Mouse (Mus musculus) liver, embryonic 16.5 days (tissue): ENCODE results near the gene Scnn1g. TPM values are rescaled to one million over a fixed set of nuclear protein-coding genes. Genes with fewer than 3 reads are reported as not detected.

Source experiments
- ATAC-seq: fragments of 200-750 bp; cut with Nextera tagmentation; 2 replicates; pipeline ENCODE4 v1.8.0; 2017; ENCODE audit warnings: low read depth, mild to moderate bottlenecking, moderate number of reproducible peaks, moderate library complexity
- H3K27ac ChIP-seq: fragments of 300-500 bp; sonication (generic); 2 replicates; pipeline ENCODE4 v1.5.1; 2014; ENCODE audit warnings: mild to moderate bottlenecking, low read length
- H3K27me3 ChIP-seq: fragments of 300-500 bp; sonication (generic); 2 replicates; pipeline ENCODE4 v1.6.1; 2014; ENCODE audit warnings: low read depth, low read length, mixed read lengths; ENCODE audit not compliant: control insufficient read depth, insufficient read depth
- H3K36me3 ChIP-seq: fragments of 300-500 bp; sonication (generic); 2 replicates; pipeline ENCODE4 v1.6.1; 2014; ENCODE audit warnings: mild to moderate bottlenecking; ENCODE audit not compliant: control insufficient read depth, insufficient read depth
- H3K4me1 ChIP-seq: fragments of 300-500 bp; sonication (generic); 2 replicates; pipeline ENCODE4 v1.6.1; 2014; ENCODE audit warnings: low read depth, low read length, mixed read lengths; ENCODE audit not compliant: control insufficient read depth
- H3K4me2 ChIP-seq: fragments of 300-500 bp; sonication (generic); 2 replicates; pipeline ENCODE4 v1.6.1; 2014; ENCODE audit warnings: low read depth, low read length, mixed read lengths
- H3K4me3 ChIP-seq: fragments of 300-500 bp; sonication (generic); 2 replicates; pipeline ENCODE4 v1.5.1; 2014; ENCODE audit warnings: low read depth, mild to moderate bottlenecking, low read length
- H3K9ac ChIP-seq: fragments of 300-500 bp; sonication (generic); 2 replicates; pipeline ENCODE4 v1.6.1; 2014; ENCODE audit warnings: low read depth, low read length
- H3K9me3 ChIP-seq: fragments of 300-500 bp; sonication (generic); replicated peaks from 2 replicates; pipeline ENCODE4 v1.6.1; 2016; ENCODE audit warnings: low read length; ENCODE audit not compliant: control insufficient read depth
- WGBS: fragments of 180-500 bp; shearing (Covaris S2); extraction: QIAGEN DNeasy Blood & Tissue Kit; methylation state at CpG from one replicate; pipeline ENCODE4 v1.1.7; 2014; ENCODE audit not compliant: insufficient replicate concordance; 5-methylcytosine and 5-hydroxymethylcytosine counted together
- polyA plus RNA-seq: library from polyadenylated mRNA; unstranded; fragments of >200 nt; fragmentation: Nextera tagmentation; extraction: Ambion mirVana; gene quantifications from 2 replicates; pipeline ENCODE4 v1.2.1, GENCODE M21; 2015

Gene Scnn1g
- polyA plus RNA-seq, 1 experiment from 2014 or later: not detected

- no peaks in the 10 kb centered on the region for H3K4me1 ChIP-seq
- H3K36me3 ChIP-seq: no peaks in the 10 kb centered on the region
- H3K4me2 ChIP-seq: no peak overlapping the region
- H3K9me3 ChIP-seq: no peaks in the 10 kb centered on the region
- H3K27me3 ChIP-seq: no peaks in the 10 kb centered on the region
- H3K27ac ChIP-seq: no peak overlapping the region
- no peak overlapping the region for H3K4me3 ChIP-seq
- H3K9ac ChIP-seq: no peak overlapping the region
- 66% methylated on average over 9 of the region's 9 CpGs for WGBS
- ATAC-seq: no peak
Observed at GRCm38 (mm10) chr7:121797781-121798180, 63.5 kb downstream of the Scnn1g start.

GRCm38 (mm10) chr7:121802471-121802870 lies 68.2 kb downstream of the Scnn1g start:
- no peak overlapping the region for H3K9ac ChIP-seq
- H3K9me3 ChIP-seq: no peaks in the 10 kb centered on the region
- H3K27me3 ChIP-seq: no peaks in the 10 kb centered on the region
- no peaks in the 10 kb centered on the region for H3K36me3 ChIP-seq
- H3K4me2 ChIP-seq: no peak overlapping the region
- no peak overlapping the region for H3K27ac ChIP-seq
- WGBS: 71% methylated on average over 2 of the region's 2 CpGs
- H3K4me1 ChIP-seq: no peaks in the 10 kb centered on the region
- no peak overlapping the region for H3K4me3 ChIP-seq
- no peak for ATAC-seq

GRCm38 (mm10) chr7:121803011-121803410 lies 68.7 kb downstream of the Scnn1g start:
- Histone ChIP-seq H3K27ac (no peak overlapping the region), H3K4me3 (no peak overlapping the region), H3K9ac (no peak overlapping the region), H3K4me2 (no peak overlapping the region), H3K27me3 (no peaks in the 10 kb centered on the region), H3K9me3 (no peaks in the 10 kb centered on the region), H3K36me3 (no peaks in the 10 kb centered on the region), H3K4me1 (no peaks in the 10 kb centered on the region)
- ATAC-seq: no peak
- WGBS: 59% methylated on average over 4 of the region's 4 CpGs

GRCm38 (mm10) chr7:121805811-121806496 lies 71.7 kb downstream of the Scnn1g start:
- Histone ChIP-seq H3K9me3 (no peaks in the 10 kb centered on the region), H3K9ac (no peak overlapping the region), H3K4me3 (no peak overlapping the region), H3K4me1 (no peaks in the 10 kb centered on the region), H3K27me3 (no peaks in the 10 kb centered on the region), H3K36me3 (no peaks in the 10 kb centered on the region), H3K4me2 (no peak overlapping the region), H3K27ac (no peak overlapping the region)
- 64% methylated on average over 3 of the region's 3 CpGs for WGBS
- ATAC-seq: no peak

GRCm38 (mm10) chr7:121807726-121808580 lies 73.7 kb downstream of the Scnn1g start:
- Histone ChIP-seq H3K9me3 (no peaks in the 10 kb centered on the region), H3K27me3 (no peaks in the 10 kb centered on the region), H3K9ac (no peak overlapping the region), H3K4me3 (no peak overlapping the region), H3K4me1 (no peaks in the 10 kb centered on the region), H3K36me3 (no peaks in the 10 kb centered on the region), H3K27ac (no peak overlapping the region), H3K4me2 (no peak overlapping the region)
- ATAC-seq: no peak
- WGBS: 58% methylated on average over 15 of the region's 15 CpGs

Other genes with a start within 250 kb of the Scnn1g start
- gene Usp31, start 27.2 kb upstream of the Scnn1g start, polyA plus RNA-seq: 0.60 and 0.68 TPM in 2 replicates
- gene Scnn1b, start 130.6 kb downstream of the Scnn1g start, polyA plus RNA-seq: not detected in 2 replicates
- gene Cog7, start 247.2 kb downstream of the Scnn1g start, polyA plus RNA-seq: 9.6 and 9.9 TPM in 2 replicates